Mouse (Mus musculus) forebrain, embryonic 12.5 days (tissue): Measurements from ENCODE around the gene Pfpl. TPM values are rescaled to one million over a fixed set of nuclear protein-coding genes. Genes with fewer than 3 reads are reported as not detected.

Experiments
- ATAC-seq: fragments of 200-750 bp; cut with Nextera tagmentation; 2 replicates; pipeline ENCODE4 v1.8.0; 2017; ENCODE audit warnings: moderate TSS enrichment; ENCODE audit not compliant: low FRiP score
- H3K27ac ChIP-seq: fragments of 300-500 bp; sonication (generic); 2 replicates; pipeline ENCODE4 v1.5.1; 2016; ENCODE audit warnings: mild to moderate bottlenecking
- H3K27me3 ChIP-seq: fragments of 300-500 bp; sonication (generic); 2 replicates; pipeline ENCODE4 v1.6.1; 2016; ENCODE audit warnings: mild to moderate bottlenecking
- H3K36me3 ChIP-seq: fragments of 300-500 bp; sonication (generic); replicated peaks from 2 replicates; pipeline ENCODE4 v1.6.1; 2016; ENCODE audit warnings: mild to moderate bottlenecking
- H3K4me1 ChIP-seq: fragments of 300-500 bp; sonication (generic); 2 replicates; pipeline ENCODE4 v1.6.1; 2016
- H3K4me2 ChIP-seq: fragments of 300-500 bp; sonication (generic); 2 replicates; pipeline ENCODE4 v1.6.1; 2016; ENCODE audit warnings: mild to moderate bottlenecking, moderate library complexity
- H3K4me3 ChIP-seq: fragments of 300-500 bp; sonication (generic); replicated peaks from 2 replicates; pipeline ENCODE4 v1.5.1; 2016; ENCODE audit warnings: mild to moderate bottlenecking
- H3K9ac ChIP-seq: fragments of 300-500 bp; sonication (generic); 2 replicates; pipeline ENCODE4 v1.6.1; 2016; ENCODE audit warnings: mild to moderate bottlenecking
- H3K9me3 ChIP-seq: fragments of 300-500 bp; sonication (generic); 2 replicates; pipeline ENCODE4 v1.6.1; 2016
- WGBS: fragments of 180-500 bp; shearing (Covaris S2); methylation state at CpG from one replicate; pipeline ENCODE4 v1.1.7; 2016; 5-methylcytosine and 5-hydroxymethylcytosine counted together
- polyA plus RNA-seq: library from polyadenylated mRNA; unstranded; fragments of >200 nt; fragmentation: Nextera tagmentation; extraction: Ambion mirVana; gene quantifications from 2 replicates; pipeline ENCODE4 v1.2.1, GENCODE M21; 2016

Gene Pfpl
- polyA plus RNA-seq, 1 experiment from 2014 or later, result not detected

DNA sequence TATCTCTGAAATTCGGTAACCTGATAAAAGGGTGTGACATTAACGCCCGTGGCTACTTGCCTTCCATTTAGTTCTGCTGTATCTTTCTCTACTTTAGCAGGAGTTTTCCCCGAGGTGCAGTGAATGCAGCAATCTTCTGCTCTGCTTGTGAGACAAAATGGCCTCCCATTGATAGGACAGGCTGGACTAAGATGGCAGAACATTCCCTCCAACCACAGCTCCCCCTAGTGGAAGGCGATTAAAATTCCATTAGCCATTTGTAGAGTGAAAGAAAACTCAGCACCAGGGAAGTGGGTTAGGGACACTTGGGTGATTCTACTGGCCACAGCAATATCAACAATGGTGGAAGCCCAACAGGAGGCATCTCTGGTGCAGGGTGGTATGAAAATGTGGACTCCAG, 39.7 kb downstream of the Pfpl start:
- WGBS, result 88% methylated on average over 5 of the region's 5 CpGs
- Histone ChIP-seq H3K9ac (no peak overlapping the region), H3K4me3 (no peak overlapping the region), H3K4me2 (no peak overlapping the region), H3K36me3 (peaks cover 46% of the 10 kb centered on the region), H3K27me3 (no peaks in the 10 kb centered on the region), H3K9me3 (no peaks in the 10 kb centered on the region), H3K27ac (no peak overlapping the region), H3K4me1 (peaks cover 7% of the 10 kb centered on the region; the same call in 1 of the 2 replicates)
- ATAC-seq, result no peak

DNA sequence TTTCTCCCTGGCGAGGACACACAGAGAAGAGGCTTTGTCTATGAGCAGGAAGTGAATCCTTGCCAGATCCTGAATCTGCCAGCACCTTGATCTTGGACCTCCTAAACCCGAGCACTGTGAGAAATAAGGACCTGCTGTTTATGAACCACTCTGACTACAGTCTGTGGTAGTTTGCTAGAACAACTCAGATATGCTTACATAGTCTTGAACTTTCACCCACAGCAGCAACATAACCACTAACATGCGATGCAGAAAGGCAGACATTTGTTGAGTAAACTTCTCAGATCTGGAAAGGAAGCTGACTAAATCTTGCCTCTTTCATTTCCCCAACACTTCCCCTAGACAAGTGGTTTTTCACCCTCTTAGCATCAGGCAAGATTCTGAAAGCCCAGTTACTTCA, 44.2 kb downstream of the Pfpl start:
- Histone ChIP-seq H3K4me3 (no peak overlapping the region), H3K9me3 (no peaks in the 10 kb centered on the region), H3K27ac (no peak overlapping the region), H3K4me2 (no peak overlapping the region), H3K27me3 (no peaks in the 10 kb centered on the region), H3K4me1 (no peaks in the 10 kb centered on the region), H3K36me3 (peaks cover 75% of the 10 kb centered on the region), H3K9ac (no peak overlapping the region)
- no peak for ATAC-seq
- WGBS, result 79% methylated on average over 3 of the region's 3 CpGs

DNA sequence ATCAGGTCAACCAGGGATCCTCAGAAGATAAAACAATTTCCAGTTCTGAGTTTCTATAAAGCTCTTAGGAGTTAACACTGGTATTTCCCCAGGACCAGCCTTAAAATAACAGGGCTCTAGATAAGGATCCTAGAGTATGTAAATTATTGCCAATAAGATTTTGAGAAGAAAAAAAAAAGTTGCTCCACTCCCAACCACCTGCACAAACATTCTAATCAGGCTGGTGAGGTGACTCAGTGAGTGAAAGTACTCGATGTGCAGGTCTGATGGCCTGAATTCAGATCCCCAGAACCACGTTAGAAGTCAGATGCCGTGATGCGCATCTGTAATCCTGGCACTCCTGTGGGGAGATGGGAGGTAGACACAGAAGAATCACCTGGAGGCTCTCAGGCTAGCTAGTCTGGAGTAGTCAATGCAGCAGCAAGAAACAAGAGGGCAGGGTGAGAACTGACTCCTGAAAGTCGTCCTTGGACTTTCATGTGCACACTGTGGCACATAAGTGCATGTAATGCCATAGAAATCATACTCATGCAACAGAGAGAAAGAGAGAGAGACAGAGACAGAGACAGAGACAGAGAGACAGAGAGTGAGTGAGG, 44.8 kb downstream of the Pfpl start:
- Histone ChIP-seq H3K9me3 (no peaks in the 10 kb centered on the region), H3K4me2 (no peak overlapping the region), H3K36me3 (peaks cover 77% of the 10 kb centered on the region), H3K27me3 (no peaks in the 10 kb centered on the region), H3K4me3 (no peak overlapping the region), H3K27ac (no peak overlapping the region), H3K4me1 (no peaks in the 10 kb centered on the region), H3K9ac (no peak overlapping the region)
- WGBS, result 89% methylated on average over 5 of the region's 5 CpGs
- ATAC-seq, result no peak

DNA sequence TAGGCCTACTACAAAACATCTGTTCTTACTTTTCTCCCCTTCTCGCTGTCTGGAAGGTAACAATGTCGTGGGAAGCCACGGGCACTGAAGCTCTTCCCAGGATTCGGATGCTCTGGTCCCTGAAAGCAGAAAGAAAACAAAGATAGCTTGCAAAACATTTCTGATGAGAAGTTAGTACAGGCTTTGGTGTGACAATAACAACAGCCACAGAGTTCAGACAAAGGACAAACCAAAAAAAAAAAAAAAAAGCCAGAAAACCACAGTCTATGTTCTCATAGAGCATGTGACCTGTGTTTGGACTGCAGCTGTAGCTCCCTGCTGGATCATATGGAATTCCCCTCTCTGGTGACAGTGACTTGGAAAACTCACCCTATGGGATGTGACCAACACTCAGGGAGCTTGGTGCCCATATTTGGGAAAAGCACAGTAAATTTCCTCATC, 45.5 kb downstream of the Pfpl start:
- Histone ChIP-seq H3K9me3 (no peaks in the 10 kb centered on the region), H3K9ac (no peak overlapping the region), H3K4me2 (no peak overlapping the region), H3K27me3 (no peaks in the 10 kb centered on the region), H3K36me3 (peaks cover 76% of the 10 kb centered on the region), H3K4me1 (no peaks in the 10 kb centered on the region), H3K4me3 (no peak overlapping the region), H3K27ac (no peak overlapping the region)
- 79% methylated on average over 4 of the region's 4 CpGs for WGBS
- ATAC-seq, result no peak

DNA sequence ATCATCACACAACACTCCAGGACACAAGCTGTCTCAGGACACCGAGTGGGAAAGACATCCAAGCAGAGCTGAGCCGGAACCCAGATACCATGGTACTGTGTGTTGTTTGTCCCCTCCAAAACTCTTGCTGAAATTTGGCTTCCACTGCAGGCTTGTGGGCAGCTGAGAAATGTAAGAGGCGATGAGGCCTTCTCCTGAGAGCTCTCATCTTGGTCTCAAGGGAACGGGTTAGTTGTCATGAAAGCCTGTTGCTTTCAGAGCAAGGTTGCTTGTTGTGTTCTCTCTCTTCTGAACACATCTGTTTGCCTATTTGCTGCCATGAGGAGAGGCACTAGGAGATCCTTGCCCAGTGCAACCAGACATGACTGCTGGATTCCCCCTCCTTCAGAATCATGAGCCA, 46.2 kb downstream of the Pfpl start:
- 96% methylated on average over 4 of the region's 4 CpGs for WGBS
- no peak for ATAC-seq
- Histone ChIP-seq H3K4me2 (no peak overlapping the region), H3K9ac (no peak overlapping the region), H3K36me3 (peaks cover 76% of the 10 kb centered on the region), H3K27me3 (no peaks in the 10 kb centered on the region), H3K4me1 (no peaks in the 10 kb centered on the region), H3K4me3 (no peak overlapping the region), H3K9me3 (no peaks in the 10 kb centered on the region), H3K27ac (no peak overlapping the region)

DNA sequence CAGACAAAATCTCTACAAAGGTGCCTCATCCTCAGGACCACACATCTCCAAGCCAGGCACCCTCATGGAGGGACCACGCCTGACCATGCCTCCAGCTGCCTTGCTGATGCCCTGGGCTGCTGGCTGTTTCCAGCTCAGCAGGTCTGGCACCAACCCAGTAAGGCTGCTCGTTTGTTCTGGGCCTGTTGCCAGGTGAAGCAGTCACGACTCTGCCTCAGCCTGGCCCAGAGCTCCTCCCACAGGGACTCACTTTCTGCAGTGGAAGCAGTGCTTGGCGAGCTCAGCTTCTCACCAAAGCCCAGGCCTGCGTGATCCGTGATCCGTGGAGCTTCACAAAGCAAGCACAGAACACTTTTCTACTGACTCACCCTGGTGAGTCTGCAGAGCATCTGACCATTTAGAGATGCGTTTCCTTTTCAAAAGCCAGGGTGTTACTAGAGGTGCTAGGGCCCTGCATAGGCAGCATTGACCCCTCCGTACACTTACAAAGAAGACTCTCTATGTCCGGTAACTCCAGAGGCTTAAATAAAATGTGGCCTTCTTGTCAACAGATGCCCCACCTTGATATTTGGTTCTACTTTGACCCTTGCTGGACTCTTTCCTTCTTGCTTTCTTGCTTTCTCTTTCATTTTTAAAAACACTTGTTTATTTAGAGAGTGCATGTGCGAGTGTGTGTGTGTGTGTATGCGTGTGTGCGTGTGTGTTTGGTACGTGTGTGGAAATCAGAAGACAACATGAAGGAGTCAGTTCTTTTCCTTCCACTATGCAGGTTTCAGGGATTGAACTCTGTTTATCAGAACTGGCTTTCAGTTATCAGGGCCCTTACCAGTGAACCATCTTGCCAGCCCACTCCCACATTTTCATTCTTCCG, 47.9 kb downstream of the Pfpl start:
- H3K4me2 ChIP-seq, result no peak overlapping the region
- no peak overlapping the region; the same call in 1 of the 2 replicates for H3K27ac ChIP-seq
- ATAC-seq, result peak; percentile 87; the same call in 1 of the 2 replicates
- peaks cover 77% of the 10 kb centered on the region for H3K36me3 ChIP-seq
- no peaks in the 10 kb centered on the region for H3K4me1 ChIP-seq
- H3K4me3 ChIP-seq, result no peak overlapping the region
- no peaks in the 10 kb centered on the region for H3K9me3 ChIP-seq
- H3K27me3 ChIP-seq, result no peaks in the 10 kb centered on the region
- no peak overlapping the region for H3K9ac ChIP-seq
- WGBS, result 73% methylated on average over 15 of the region's 15 CpGs

DNA sequence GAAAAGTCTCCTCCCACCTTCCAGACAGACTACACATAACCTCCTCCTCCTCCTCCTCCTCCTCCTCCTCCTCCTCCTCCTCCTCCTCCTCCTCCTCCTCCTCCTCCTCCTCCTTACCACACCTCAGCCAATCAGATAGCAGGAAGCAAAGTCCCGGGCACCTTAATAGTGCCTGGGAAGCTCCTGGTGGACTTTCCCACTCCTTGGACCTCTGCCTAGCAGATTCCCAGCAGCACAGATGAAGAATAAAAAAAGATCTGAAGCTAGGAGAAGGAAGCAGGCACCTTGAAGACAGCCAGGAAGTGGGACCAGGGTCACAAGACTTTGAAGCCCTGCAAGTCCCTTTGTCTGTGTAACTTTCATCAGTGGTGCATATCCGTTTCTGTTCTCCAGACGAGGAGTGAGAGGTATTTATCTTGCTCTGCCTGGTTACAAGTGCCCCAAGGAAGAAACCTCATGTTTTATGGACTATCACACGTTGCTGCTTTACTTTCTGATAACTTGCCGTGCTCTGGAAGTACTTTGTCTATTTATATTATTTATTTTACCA, 49.1 kb downstream of the Pfpl start:
- Histone ChIP-seq H3K36me3 (peaks cover 80% of the 10 kb centered on the region), H3K4me2 (no peak overlapping the region), H3K9me3 (no peaks in the 10 kb centered on the region), H3K27me3 (no peaks in the 10 kb centered on the region), H3K9ac (no peak overlapping the region), H3K4me1 (no peaks in the 10 kb centered on the region), H3K27ac (no peak overlapping the region), H3K4me3 (no peak overlapping the region)
- ATAC-seq, result no peak
- 77% methylated on average over 5 of the region's 5 CpGs for WGBS

DNA sequence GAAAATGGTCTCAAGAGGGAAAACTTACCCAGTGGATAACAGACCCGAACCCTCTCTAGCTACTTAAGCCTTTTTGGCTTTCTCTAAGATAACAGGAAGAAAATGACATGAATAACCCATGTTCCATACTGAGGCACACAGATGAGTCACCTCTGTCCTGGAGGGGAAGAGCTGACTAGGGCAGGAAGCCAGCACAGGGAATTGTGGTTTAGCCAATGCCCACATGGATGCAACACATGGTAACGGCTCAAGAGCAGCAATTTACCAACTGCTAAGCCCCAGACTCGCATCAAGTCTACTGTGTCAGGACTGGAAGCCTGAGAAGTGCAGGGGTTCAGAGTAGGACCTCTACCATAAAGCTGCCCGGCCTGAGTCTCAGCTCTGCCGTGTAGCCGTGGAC, 50.7 kb downstream of the Pfpl start:
- no peak overlapping the region for H3K9ac ChIP-seq
- no peaks in the 10 kb centered on the region for H3K9me3 ChIP-seq
- 94% methylated on average over 6 of the region's 6 CpGs for WGBS
- H3K27ac ChIP-seq, result no peak overlapping the region
- H3K4me2 ChIP-seq, result no peak overlapping the region
- H3K4me3 ChIP-seq, result no peak overlapping the region
- H3K4me1 ChIP-seq, result no peaks in the 10 kb centered on the region
- no peaks in the 10 kb centered on the region for H3K27me3 ChIP-seq
- peaks cover 82% of the 10 kb centered on the region for H3K36me3 ChIP-seq
- no peak for ATAC-seq

Other genes with a start within 250 kb of the Pfpl start
- not detected in 2 replicates for gene Olfr1431, start 227.3 kb upstream of the Pfpl start, polyA plus RNA-seq
- not detected in 2 replicates for gene Olfr1432, start 195.3 kb upstream of the Pfpl start, polyA plus RNA-seq
- gene Olfr262, start 186.2 kb upstream of the Pfpl start, polyA plus RNA-seq, result not detected in 2 replicates
- not detected in 2 replicates for gene Olfr235, start 166.9 kb upstream of the Pfpl start, polyA plus RNA-seq
- gene Olfr1434, start 148.1 kb upstream of the Pfpl start, polyA plus RNA-seq, result not detected in 2 replicates
- gene Olfr1436, start 128.8 kb upstream of the Pfpl start, polyA plus RNA-seq, result not detected in 2 replicates
- not detected in 2 replicates for gene Olfr1437, start 102.8 kb upstream of the Pfpl start, polyA plus RNA-seq
- gene Olfr1438-ps1, start 92.0 kb upstream of the Pfpl start, polyA plus RNA-seq, result not detected in 2 replicates
- gene Olfr1440, start 40.6 kb upstream of the Pfpl start, polyA plus RNA-seq, result not detected in 2 replicates
- not detected in 2 replicates for gene Olfr1441, start 10.5 kb upstream of the Pfpl start, polyA plus RNA-seq
- gene Mpeg1, start 32.9 kb downstream of the Pfpl start, polyA plus RNA-seq, result 0.37 and 0.55 TPM in 2 replicates
- 34.2 and 37.4 TPM in 2 replicates for gene Dtx4, start 73.5 kb downstream of the Pfpl start, polyA plus RNA-seq
- 17.9 and 18.4 TPM in 2 replicates for gene Fam111a, start 117.8 kb downstream of the Pfpl start, polyA plus RNA-seq
- gene Gm4952, start 172.1 kb downstream of the Pfpl start, polyA plus RNA-seq, result not detected in 2 replicates
- not detected in 2 replicates for gene Glyat, start 205.4 kb downstream of the Pfpl start, polyA plus RNA-seq
- not detected in 2 replicates for gene Olfr1442, start 242.5 kb downstream of the Pfpl start, polyA plus RNA-seq